Mouse (Mus musculus) layer of hippocampus, adult 2 months (tissue): Measurements from ENCODE around the gene Malsu1. TPM values are rescaled to one million over a fixed set of nuclear protein-coding genes. Genes with fewer than 3 reads are reported as not detected.

ENCODE experiments used
- DNase-seq, 2 experiments: peaks; one replicate each; pipeline ENCODE4 v3.0.0; 2022; ENCODE audit warnings: low spot score in 2 of 2
- H3K27ac ChIP-seq: fragments of 200-600 bp; 2 replicates; pipeline ENCODE4 v1.8.1; 2022
- H3K4me3 ChIP-seq: fragments of 200-600 bp; 2 replicates; pipeline ENCODE4 v1.8.1; 2022; ENCODE audit warnings: mild to moderate bottlenecking
- CTCF ChIP-seq: fragments of 200-600 bp; conservative IDR thresholded peaks from 2 replicates; pipeline ENCODE4 v1.8.1; 2022; ENCODE audit warnings: antibody characterized with exemption, mild to moderate bottlenecking, moderate library complexity
- total RNA-seq, 2 experiments: library from RNA; stranded (reverse); gene quantifications; 2 replicates each; pipeline ENCODE4 v1.2.3; 2021

Gene Malsu1
- total RNA-seq, 2 experiments from 2014 or later = 25.4 to 27.8 TPM

GRCm38 (mm10) chr6:49096933-49097461 is 23.4 kb downstream of the Malsu1 start:
- Histone ChIP-seq H3K27ac (peak overlapping the region; percentile 79), H3K4me3 (peak overlapping the region; percentile 8)
- TF ChIP-seq CTCF = no peak
- DNase-seq = peak; percentile 52 to 65

GRCm38 (mm10) chr6:49097596-49098110 is 24.1 kb downstream of the Malsu1 start:
- no peak for TF ChIP-seq CTCF
- peak overlapping the region; percentile 8 for H3K4me3 ChIP-seq
- H3K27ac ChIP-seq = peak overlapping the region; percentile 79
- DNase-seq = no peak

- no peak overlapping the region for H3K4me3 ChIP-seq
- no peak for DNase-seq
- no peak overlapping the region for H3K27ac ChIP-seq
- no peak for TF ChIP-seq CTCF
Observed at GRCm38 (mm10) chr6:49099086-49099485, 25.5 kb downstream of the Malsu1 start.

- no peak for DNase-seq
Observed at GRCm38 (mm10) chr6:49106746-49107500, 33.3 kb downstream of the Malsu1 start.

GRCm38 (mm10) chr6:49109196-49109595 is 35.6 kb downstream of the Malsu1 start:
- no peak overlapping the region for H3K27ac ChIP-seq
- no peak for DNase-seq
- H3K4me3 ChIP-seq = no peak overlapping the region
- no peak for TF ChIP-seq CTCF

More at GRCm38 (mm10) chr6:49106746-49107500, 33.3 kb downstream of the Malsu1 start:
- no peak overlapping the region for H3K4me3 ChIP-seq
- TF ChIP-seq CTCF = no peak
- H3K27ac ChIP-seq = no peak overlapping the region

GRCm38 (mm10) chr6:49113895-49114294 is 40.3 kb downstream of the Malsu1 start:
- DNase-seq = no peak
- no peak overlapping the region for H3K27ac ChIP-seq
- TF ChIP-seq CTCF = no peak
- no peak overlapping the region for H3K4me3 ChIP-seq

- no peak for TF ChIP-seq CTCF
- DNase-seq = no peak
Observed at GRCm38 (mm10) chr6:49114457-49114856, 40.9 kb downstream of the Malsu1 start.

GRCm38 (mm10) chr6:49115550-49115949 is 42.0 kb downstream of the Malsu1 start:
- H3K4me3 ChIP-seq = no peak overlapping the region
- no peak for DNase-seq
- no peak for TF ChIP-seq CTCF
- H3K27ac ChIP-seq = no peak overlapping the region

More at GRCm38 (mm10) chr6:49114457-49114856, 40.9 kb downstream of the Malsu1 start:
- Histone ChIP-seq H3K27ac (no peak overlapping the region), H3K4me3 (no peak overlapping the region)

GRCm38 (mm10) chr6:49116241-49116640 is 42.6 kb downstream of the Malsu1 start:
- DNase-seq = no peak
- TF ChIP-seq CTCF = no peak
- Histone ChIP-seq H3K4me3 (no peak overlapping the region), H3K27ac (no peak overlapping the region)

- TF ChIP-seq CTCF = no peak
- Histone ChIP-seq H3K27ac (no peak overlapping the region), H3K4me3 (no peak overlapping the region)
- DNase-seq = no peak
Observed at GRCm38 (mm10) chr6:49118446-49118845, 44.9 kb downstream of the Malsu1 start.

- Histone ChIP-seq H3K27ac (no peak overlapping the region), H3K4me3 (no peak overlapping the region)
- no peak for TF ChIP-seq CTCF
- no peak for DNase-seq
Observed at GRCm38 (mm10) chr6:49119462-49120135, 46.0 kb downstream of the Malsu1 start.

- no peak for TF ChIP-seq CTCF
- no peak overlapping the region for H3K27ac ChIP-seq
Observed at GRCm38 (mm10) chr6:49120370-49120769, 46.8 kb downstream of the Malsu1 start.

GRCm38 (mm10) chr6:49130328-49130727 is 56.7 kb downstream of the Malsu1 start:
- TF ChIP-seq CTCF = no peak
- no peak overlapping the region for H3K27ac ChIP-seq
- H3K4me3 ChIP-seq = no peak overlapping the region
- DNase-seq = no peak

More at GRCm38 (mm10) chr6:49120370-49120769, 46.8 kb downstream of the Malsu1 start:
- DNase-seq = no peak
- no peak overlapping the region for H3K4me3 ChIP-seq
